Mouse (Mus musculus): Measurements from ENCODE around the gene 2310007B03Rik.

Gene 2310007B03Rik

GRCm38 (mm10) chr1:93101571-93102061, 59.1 kb downstream of the 2310007B03Rik start, which contains the start of gene Kif1a:
Gene Kif1a (minus strand): TSS chr1:93101951.
- DNase-seq = peak; percentile 59

Data from kidney, postnatal 10 days (tissue).